Mouse (Mus musculus) neural tube, embryonic 13.5 days (tissue): ENCODE measurements around the gene Atp10a. TPM values are rescaled to one million over a fixed set of nuclear protein-coding genes. Genes with fewer than 3 reads are reported as not detected.
"Not testable (repeated sequence)": the region's sequence is repeated elsewhere in the genome, so short reads cannot be mapped to it uniquely, and the experiment has no call there.

Source experiments
- ATAC-seq: fragments of 200-750 bp; cut with Nextera tagmentation; 2 replicates; pipeline ENCODE4 v1.8.0; 2017; ENCODE audit warnings: low read depth, mild to moderate bottlenecking, moderate TSS enrichment, moderate library complexity
- H3K27ac ChIP-seq: fragments of 300-500 bp; sonication (generic); replicated peaks from 2 replicates; pipeline ENCODE4 v1.5.1; 2015; ENCODE audit warnings: moderate library complexity, mild to moderate bottlenecking, inconsistent platforms
- H3K27me3 ChIP-seq: fragments of 300-500 bp; sonication (generic); 2 replicates; pipeline ENCODE4 v1.6.1; 2015; ENCODE audit warnings: mild to moderate bottlenecking, inconsistent platforms
- H3K36me3 ChIP-seq: fragments of 300-500 bp; sonication (generic); 2 replicates; pipeline ENCODE4 v1.6.1; 2015; ENCODE audit warnings: mild to moderate bottlenecking, inconsistent platforms
- H3K4me1 ChIP-seq: fragments of 300-500 bp; sonication (generic); replicated peaks from 2 replicates; pipeline ENCODE4 v1.6.1; 2015; ENCODE audit warnings: inconsistent platforms
- H3K4me2 ChIP-seq: fragments of 300-500 bp; sonication (generic); 2 replicates; pipeline ENCODE4 v1.6.1; 2015; ENCODE audit warnings: inconsistent platforms, mild to moderate bottlenecking, moderate library complexity
- H3K4me3 ChIP-seq: fragments of 300-500 bp; sonication (generic); 2 replicates; pipeline ENCODE4 v1.5.1; 2015; ENCODE audit warnings: mild to moderate bottlenecking, inconsistent platforms
- H3K9ac ChIP-seq: fragments of 300-500 bp; sonication (generic); 2 replicates; pipeline ENCODE4 v1.6.1; 2015; ENCODE audit warnings: moderate library complexity, mild to moderate bottlenecking, inconsistent platforms
- H3K9me3 ChIP-seq: fragments of 300-500 bp; sonication (generic); 2 replicates; pipeline ENCODE4 v1.6.1; 2016; ENCODE audit warnings: inconsistent platforms
- WGBS: fragments of 180-500 bp; shearing (Covaris S2); methylation state at CpG from one replicate; pipeline ENCODE4 v1.1.7; 2015; 5-methylcytosine and 5-hydroxymethylcytosine counted together
- polyA plus RNA-seq: library from polyadenylated mRNA; unstranded; fragments of >200 nt; fragmentation: Nextera tagmentation; extraction: Ambion mirVana; gene quantifications from 2 replicates; pipeline ENCODE4 v1.2.1, GENCODE M21; 2015

Atp10a gene
- polyA plus RNA-seq, 1 experiment from 2014 or later, result 0.84 TPM

DNA sequence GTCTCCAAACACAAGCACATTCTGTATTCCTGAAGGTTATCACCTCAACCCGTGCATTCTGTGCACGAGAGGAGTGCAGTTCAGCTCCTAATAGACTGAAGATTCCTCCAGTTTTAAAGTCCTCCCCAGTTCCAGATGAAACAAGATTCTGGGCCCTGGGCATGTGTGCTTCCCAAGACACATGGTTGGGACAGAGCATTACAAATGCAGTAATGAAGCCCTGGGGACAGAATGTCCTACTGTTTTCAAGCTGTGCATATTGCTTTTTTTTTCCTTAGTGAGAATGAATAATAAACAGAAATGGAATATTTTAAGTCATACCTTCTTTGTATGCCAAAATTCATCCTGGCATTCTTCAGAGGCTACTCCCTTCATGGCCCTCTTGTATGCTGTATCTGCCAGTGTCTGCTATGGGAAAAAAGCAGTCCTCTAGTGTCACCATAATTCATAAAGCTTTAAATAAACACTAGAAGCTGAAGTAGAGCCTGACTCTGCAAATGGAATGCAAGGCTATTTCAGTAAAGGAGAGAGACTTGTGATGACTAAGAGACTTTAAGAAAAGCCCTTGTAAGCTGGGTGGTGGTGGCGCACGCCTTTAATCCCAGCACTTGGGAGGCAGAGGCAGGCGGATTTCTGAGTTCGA lies 116.2 kb downstream of the Atp10a start:
- no peak for ATAC-seq
- no peaks in the 10 kb centered on the region for H3K27me3 ChIP-seq
- H3K27ac ChIP-seq, result no peak overlapping the region
- 88% methylated on average over 6 of the region's 6 CpGs for WGBS
- no peaks in the 10 kb centered on the region for H3K9me3 ChIP-seq
- no peak overlapping the region for H3K4me3 ChIP-seq
- no peaks in the 10 kb centered on the region for H3K4me1 ChIP-seq
- H3K9ac ChIP-seq, result no peak overlapping the region
- H3K36me3 ChIP-seq, result no peaks in the 10 kb centered on the region
- H3K4me2 ChIP-seq, result no peak overlapping the region

DNA sequence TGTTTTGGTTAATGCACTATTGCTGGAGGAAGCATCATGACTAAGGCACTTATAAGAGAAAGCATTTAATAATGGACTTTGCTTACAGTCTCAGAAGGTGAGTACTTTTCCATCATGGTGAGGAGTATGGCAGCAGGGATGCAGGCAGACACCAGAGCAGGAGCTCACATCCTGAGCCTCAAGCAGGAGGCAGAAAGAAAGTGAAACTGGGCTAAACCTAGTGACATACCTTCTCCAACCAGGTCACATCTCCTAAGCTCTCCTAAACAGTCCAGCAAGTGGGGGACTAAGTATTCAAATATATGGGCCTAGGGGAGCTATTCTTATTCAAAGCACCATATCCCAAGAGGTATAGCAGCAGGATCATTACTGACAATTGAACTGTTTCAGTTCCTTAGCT lies 123.2 kb downstream of the Atp10a start:
- no peak overlapping the region for H3K27ac ChIP-seq
- ATAC-seq, result no peak

DNA sequence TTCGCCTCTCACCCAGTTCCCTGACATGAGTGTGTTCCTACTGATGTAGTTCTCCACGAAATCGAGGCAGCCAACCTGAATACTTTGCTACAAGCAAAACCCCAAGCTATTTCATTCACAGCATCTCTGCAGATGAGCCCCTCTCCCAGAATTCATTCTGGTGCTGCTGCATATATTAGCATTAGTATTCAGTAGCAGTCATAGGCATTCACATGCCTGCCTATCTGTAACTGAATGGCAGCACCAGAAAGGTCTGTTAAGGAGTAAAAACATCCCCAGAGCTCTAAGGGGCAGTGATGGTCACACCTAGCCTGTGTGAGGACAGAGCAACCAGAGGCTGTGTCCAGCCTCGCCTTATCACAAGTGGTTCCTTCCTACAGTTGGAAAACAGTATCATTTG lies 131.0 kb downstream of the Atp10a start:
- 64% methylated on average over 4 of the region's 4 CpGs for WGBS
- ATAC-seq, result peak; percentile 72

More for the DNA sequence above, 123.2 kb downstream of the Atp10a start:
- Histone ChIP-seq H3K9ac (no peak overlapping the region), H3K4me3 (no peak overlapping the region), H3K27me3 (no peaks in the 10 kb centered on the region), H3K9me3 (no peaks in the 10 kb centered on the region), H3K36me3 (no peaks in the 10 kb centered on the region), H3K4me1 (no peaks in the 10 kb centered on the region), H3K4me2 (no peak overlapping the region)

DNA sequence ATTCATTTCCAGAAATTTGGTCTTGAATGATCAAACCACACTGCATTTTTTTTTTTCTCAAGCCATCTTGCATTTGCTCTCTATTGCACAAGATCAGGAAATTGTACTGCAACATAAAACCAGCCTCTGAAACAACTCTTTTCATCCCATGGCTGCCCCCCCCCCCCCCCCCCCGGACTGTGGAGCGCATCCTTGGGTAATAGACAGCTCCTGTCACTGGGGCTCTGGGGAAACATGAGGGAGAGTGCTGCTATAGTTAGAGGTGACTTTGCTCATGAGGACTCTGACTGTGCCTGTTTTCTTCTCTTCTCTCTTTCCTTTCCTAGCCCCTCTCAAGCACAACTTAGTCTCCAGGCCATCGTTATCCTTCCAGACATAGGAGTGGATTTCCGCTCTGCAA lies 131.6 kb downstream of the Atp10a start:
- Histone ChIP-seq H3K4me1 (peaks cover 31% of the 10 kb centered on the region), H3K4me3 (no peak overlapping the region), H3K36me3 (no peaks in the 10 kb centered on the region), H3K9ac (no peak overlapping the region), H3K27me3 (no peaks in the 10 kb centered on the region), H3K4me2 (no peak overlapping the region), H3K9me3 (no peaks in the 10 kb centered on the region), H3K27ac (peak overlapping the region; percentile 78)
- WGBS, result 52% methylated on average over 4 of the region's 4 CpGs
- peak; percentile 36 for ATAC-seq

More for the DNA sequence above, 131.0 kb downstream of the Atp10a start:
- Histone ChIP-seq H3K4me1 (peaks cover 31% of the 10 kb centered on the region), H3K27me3 (no peaks in the 10 kb centered on the region), H3K9ac (no peak overlapping the region), H3K4me2 (no peak overlapping the region), H3K36me3 (no peaks in the 10 kb centered on the region), H3K4me3 (no peak overlapping the region), H3K27ac (peak overlapping the region; percentile 74), H3K9me3 (no peaks in the 10 kb centered on the region)

DNA sequence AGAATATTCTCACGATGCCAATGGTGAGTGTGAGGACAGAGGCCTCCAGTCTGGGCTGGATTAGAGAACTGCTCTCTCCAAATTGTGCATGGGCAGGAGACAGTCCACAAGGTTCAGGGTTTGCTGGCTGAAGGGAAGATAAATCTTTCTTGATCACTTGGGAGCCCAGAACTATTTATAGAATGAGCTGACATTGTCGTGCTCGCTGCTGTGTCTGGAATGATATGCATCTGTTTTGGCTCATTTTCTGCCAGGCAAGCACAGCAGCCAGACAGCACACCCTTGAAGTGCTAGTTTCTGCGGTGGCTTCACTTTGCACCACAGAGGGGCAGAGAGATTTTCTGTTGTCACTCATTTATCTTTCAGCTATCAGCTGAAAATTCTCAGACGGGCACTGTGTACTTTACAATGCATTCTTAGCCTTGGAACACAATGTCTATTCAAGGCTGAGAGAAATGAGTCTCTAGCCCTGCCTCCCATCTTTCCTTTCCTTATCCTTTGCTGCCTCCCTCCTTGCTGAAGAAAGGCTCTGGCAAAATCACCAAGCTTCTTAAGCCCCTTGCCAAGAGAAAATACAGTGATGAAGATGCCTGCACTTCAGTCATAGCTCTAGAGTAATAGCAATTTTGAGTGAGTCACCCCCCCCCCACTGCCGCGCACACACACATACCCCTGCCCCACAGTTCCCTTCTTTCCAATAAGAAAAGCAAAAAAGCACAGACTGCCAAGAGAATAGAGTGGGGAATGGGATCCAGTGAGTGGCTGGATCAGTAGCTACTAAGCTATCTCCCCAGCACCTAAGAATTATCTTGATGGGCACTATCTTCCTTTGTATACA lies 132.7 kb downstream of the Atp10a start:
- H3K27me3 ChIP-seq, result no peaks in the 10 kb centered on the region
- 37% methylated on average over 7 of the region's 7 CpGs for WGBS
- H3K4me2 ChIP-seq, result peak overlapping the region; percentile 16; the same call in 1 of the 2 replicates
- no peaks in the 10 kb centered on the region for H3K36me3 ChIP-seq
- no peak overlapping the region for H3K4me3 ChIP-seq
- peak; percentile 54 for ATAC-seq
- H3K9me3 ChIP-seq, result no peaks in the 10 kb centered on the region
- H3K27ac ChIP-seq, result peak overlapping the region; percentile 78
- H3K4me1 ChIP-seq, result peaks cover 31% of the 10 kb centered on the region
- H3K9ac ChIP-seq, result 0 out of 2 replicates have a peak overlapping the region, but pooled peaks have one; percentile 1

DNA sequence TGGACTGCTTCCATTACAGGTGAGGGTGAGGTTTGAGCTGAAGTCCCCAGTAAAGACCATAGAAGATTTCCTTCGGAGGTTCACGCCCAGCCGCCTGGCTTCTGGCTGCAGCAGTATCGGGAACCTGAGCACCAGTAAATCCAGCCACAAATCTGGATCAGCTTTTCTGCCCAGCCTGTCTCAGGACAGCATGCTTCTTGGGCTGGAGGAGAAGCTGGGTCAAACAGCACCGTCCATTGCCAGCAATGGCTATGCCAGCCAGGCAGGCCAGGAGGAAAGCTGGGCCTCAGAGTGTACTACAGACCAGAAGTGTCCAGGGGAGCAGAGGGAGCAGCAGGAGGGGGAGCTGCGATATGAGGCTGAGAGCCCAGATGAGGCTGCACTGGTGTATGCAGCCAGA lies 141.3 kb downstream of the Atp10a start:
- WGBS, result 96% methylated on average over 6 of the region's 6 CpGs
- Histone ChIP-seq H3K4me2 (no peak overlapping the region), H3K27me3 (no peaks in the 10 kb centered on the region), H3K9ac (no peak overlapping the region), H3K36me3 (no peaks in the 10 kb centered on the region), H3K9me3 (no peaks in the 10 kb centered on the region), H3K4me3 (no peak overlapping the region), H3K4me1 (no peaks in the 10 kb centered on the region), H3K27ac (no peak overlapping the region)
- no peak for ATAC-seq

DNA sequence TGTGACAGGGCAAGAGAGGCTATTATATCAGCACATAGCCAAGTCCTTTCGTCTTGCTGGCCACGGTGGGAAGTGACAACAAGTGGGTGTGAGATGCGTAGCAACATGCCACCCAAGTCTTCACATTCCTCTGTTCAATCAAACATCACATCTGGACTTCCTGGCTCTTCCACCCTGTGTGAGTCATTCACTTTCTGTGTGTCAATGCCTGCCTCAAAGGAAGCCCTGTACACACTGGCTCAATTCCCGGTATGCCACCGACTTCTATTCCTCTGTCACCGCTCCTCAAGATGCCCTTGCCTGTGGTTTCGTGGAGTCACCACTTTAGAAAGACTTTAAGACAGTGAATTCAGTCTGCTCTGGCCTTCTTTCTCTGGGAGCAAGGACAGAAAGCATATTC lies 144.9 kb downstream of the Atp10a start:
- no peak overlapping the region for H3K4me3 ChIP-seq
- H3K27ac ChIP-seq, result no peak overlapping the region
- WGBS, result 87% methylated on average over 7 of the region's 7 CpGs
- ATAC-seq, result no peak
- H3K9me3 ChIP-seq, result no peaks in the 10 kb centered on the region
- no peaks in the 10 kb centered on the region for H3K36me3 ChIP-seq
- H3K9ac ChIP-seq, result no peak overlapping the region
- no peaks in the 10 kb centered on the region for H3K27me3 ChIP-seq
- no peaks in the 10 kb centered on the region for H3K4me1 ChIP-seq
- H3K4me2 ChIP-seq, result no peak overlapping the region

DNA sequence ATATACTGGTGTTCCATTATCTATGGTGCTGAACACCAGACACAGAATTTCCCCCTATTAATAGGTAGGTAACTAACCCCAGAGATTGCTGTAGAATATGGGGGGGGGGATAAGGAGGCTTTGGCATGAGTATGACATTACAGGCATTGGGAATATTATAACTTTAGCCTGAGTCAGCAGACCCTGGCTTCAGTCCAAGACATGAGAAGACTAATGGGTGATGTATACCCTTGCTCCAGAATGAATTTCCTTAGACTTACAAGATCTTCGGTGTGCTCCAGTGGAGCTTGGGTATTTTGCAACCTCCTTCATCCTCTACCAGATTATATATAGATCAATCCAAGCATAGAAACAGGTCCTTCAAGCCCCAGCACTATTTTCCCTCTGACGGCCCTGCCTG lies 145.8 kb downstream of the Atp10a start:
- H3K27ac ChIP-seq, result no peak overlapping the region
- no peaks in the 10 kb centered on the region for H3K36me3 ChIP-seq
- ATAC-seq, result no peak
- no peak overlapping the region for H3K4me2 ChIP-seq
- WGBS, result 88% methylated on average over 2 of the region's 2 CpGs
- H3K9me3 ChIP-seq, result no peaks in the 10 kb centered on the region
- H3K4me1 ChIP-seq, result no peaks in the 10 kb centered on the region
- H3K9ac ChIP-seq, result no peak overlapping the region
- H3K4me3 ChIP-seq, result no peak overlapping the region
- H3K27me3 ChIP-seq, result no peaks in the 10 kb centered on the region

DNA sequence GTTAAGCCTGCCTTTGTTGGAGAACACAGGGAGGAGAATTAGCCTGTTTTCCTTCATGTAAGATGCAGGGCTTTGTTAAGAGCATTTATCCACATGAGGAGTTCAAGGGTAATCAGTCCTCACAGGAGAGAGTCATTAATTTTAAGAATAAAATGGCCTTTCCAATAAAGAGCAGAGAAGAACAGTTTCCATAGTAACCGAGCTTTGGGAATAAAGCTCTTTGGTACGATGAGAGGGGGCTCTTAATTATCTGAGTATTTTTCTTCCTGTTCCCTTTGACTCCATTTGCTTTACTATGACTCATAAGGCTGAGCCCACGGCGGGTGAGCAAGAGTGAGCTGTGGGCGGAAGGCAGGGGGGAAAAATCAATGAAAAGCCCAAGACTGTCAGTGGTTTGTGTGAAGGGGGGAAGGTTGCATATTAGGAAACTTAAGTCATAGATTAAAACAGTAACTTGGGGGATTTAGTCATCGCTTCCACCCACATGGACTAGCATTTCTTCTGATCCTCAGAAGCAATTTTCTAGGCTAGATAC lies 166.2 kb downstream of the Atp10a start:
- Histone ChIP-seq H3K9me3 (no peaks in the 10 kb centered on the region), H3K4me3 (no peak overlapping the region), H3K36me3 (no peaks in the 10 kb centered on the region), H3K27me3 (no peaks in the 10 kb centered on the region), H3K9ac (no peak overlapping the region), H3K27ac (peak overlapping the region; percentile 49), H3K4me1 (peaks cover 11% of the 10 kb centered on the region), H3K4me2 (no peak overlapping the region)
- WGBS, result 30% methylated on average over 6 of the region's 6 CpGs
- peak; percentile 84 for ATAC-seq

DNA sequence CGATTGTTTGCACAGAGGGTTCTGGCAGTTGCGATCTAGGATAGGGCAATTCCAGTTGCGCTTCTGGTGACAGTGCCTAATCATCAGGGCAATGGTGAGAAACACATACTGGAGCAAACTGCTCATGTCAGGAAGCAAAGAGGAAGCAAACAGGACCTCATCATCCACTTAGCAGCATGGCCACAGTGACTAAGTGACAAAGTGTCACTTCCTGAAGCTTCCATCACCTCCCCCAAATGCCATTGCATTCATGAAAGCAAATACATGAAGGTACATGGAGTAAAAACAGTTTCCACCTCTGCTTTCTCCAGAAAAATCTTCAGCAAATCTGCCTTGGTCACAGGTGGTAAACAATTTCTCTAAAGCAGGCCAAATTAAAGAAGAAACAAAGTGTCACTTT lies 168.7 kb downstream of the Atp10a start:
- no peak for ATAC-seq

DNA sequence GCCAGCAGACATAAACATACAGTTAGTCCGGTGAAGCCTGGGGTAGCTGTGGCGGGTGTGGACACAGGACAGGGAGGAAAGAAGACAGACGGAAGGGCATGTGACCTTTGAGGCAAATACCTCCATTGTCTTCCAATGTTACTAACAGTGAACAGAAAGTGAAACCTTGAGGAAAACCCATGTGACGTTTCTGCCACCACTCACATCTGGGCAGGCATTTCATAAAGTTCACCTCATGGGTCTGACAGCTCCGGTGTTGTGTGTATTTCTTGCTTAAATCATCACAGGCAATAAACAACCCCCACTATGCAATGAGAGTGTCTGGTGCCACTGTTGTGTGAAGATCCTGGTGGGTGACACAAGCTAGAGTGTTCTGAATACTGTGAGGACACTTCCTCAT lies 173.1 kb downstream of the Atp10a start:
- Histone ChIP-seq H3K36me3 (no peaks in the 10 kb centered on the region), H3K27ac (no peak overlapping the region), H3K9me3 (no peaks in the 10 kb centered on the region), H3K9ac (no peak overlapping the region), H3K4me1 (no peaks in the 10 kb centered on the region), H3K4me3 (no peak overlapping the region), H3K4me2 (no peak overlapping the region), H3K27me3 (no peaks in the 10 kb centered on the region)
- 81% methylated on average over 5 of the region's 5 CpGs for WGBS
- ATAC-seq, result no peak

More for the DNA sequence above, 168.7 kb downstream of the Atp10a start:
- no peaks in the 10 kb centered on the region for H3K9me3 ChIP-seq
- H3K9ac ChIP-seq, result no peak overlapping the region
- H3K27ac ChIP-seq, result no peak overlapping the region
- H3K36me3 ChIP-seq, result no peaks in the 10 kb centered on the region
- H3K4me2 ChIP-seq, result no peak overlapping the region
- H3K4me1 ChIP-seq, result peaks cover 11% of the 10 kb centered on the region
- H3K4me3 ChIP-seq, result no peak overlapping the region
- H3K27me3 ChIP-seq, result no peaks in the 10 kb centered on the region
- WGBS, result 91% methylated on average over 3 of the region's 3 CpGs

DNA sequence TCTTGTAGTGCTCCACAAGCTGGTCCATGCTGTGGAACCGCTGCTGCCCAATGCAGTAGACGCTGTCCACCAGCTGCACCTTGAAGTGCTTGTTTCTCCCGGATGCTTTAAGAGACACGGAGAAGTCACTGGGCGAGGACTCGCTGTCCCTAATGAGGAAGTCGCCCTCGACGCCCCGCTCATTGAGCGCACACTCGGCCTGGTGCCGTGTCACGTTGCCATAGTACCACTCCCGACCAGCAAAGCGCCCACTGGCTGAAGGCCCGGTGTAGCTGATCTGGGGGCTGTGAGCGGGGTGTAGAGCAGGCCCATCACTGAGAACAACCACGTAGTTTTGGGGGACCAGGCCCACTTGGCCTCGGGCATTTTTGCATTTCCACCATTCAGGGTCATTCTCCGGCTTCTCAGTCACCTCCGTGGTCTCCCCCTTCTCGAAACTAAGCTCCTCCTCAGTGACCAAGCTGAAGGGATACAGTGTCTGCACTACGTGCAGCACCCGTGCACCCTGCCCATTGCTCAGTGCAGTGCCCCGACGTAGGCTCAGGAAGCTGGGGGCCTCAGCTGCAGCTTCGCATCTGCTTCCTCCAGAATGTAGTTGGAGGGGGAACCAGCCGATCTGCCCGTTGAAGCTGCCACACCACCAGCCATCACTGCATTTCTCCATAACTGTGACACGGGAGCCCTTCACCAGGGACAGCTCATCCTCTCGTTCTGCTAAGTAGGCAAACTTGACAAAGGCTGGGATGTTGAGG lies 181.1 kb downstream of the Atp10a start:
- not testable (repeated sequence) for H3K27me3 ChIP-seq, ATAC-seq
- WGBS, result 94% methylated on average over 32 of the region's 32 CpGs

More for the DNA sequence above, 181.1 kb downstream of the Atp10a start:
- not testable (repeated sequence) for H3K9ac ChIP-seq, H3K36me3 ChIP-seq, H3K27ac ChIP-seq, H3K4me3 ChIP-seq, H3K4me2 ChIP-seq, H3K4me1 ChIP-seq, H3K9me3 ChIP-seq
